Mouse (Mus musculus) monocyte, adult 5-6 weeks (primary cell): ENCODE results near the gene Gm8369. TPM values are rescaled to one million over a fixed set of nuclear protein-coding genes. Genes with fewer than 3 reads are reported as not detected.

Experiments used
- total RNA-seq: library from RNA; stranded (forward); fragments of 200-1000, 200-491, 200-594 nt; gene quantifications from 3 replicates; pipeline ENCODE4 v1.2.3, GENCODE M21; 2017

Gm8369 gene
- total RNA-seq, 1 experiment from 2014 or later: 131 TPM

Other genes with a start within 250 kb of the Gm8369 start
- gene Ms4a1, start 219.7 kb upstream of the Gm8369 start, total RNA-seq: 74.5 to 134 TPM (median 101 TPM) in 3 replicates
- not detected in 3 replicates for gene Ms4a5, start 202.1 kb upstream of the Gm8369 start, total RNA-seq
- 0.29 to 0.64 TPM in 2 of 3 replicates, not detected in the other for gene Ms4a14, start 171.5 kb upstream of the Gm8369 start, total RNA-seq
- gene Ms4a7, start 149.8 kb upstream of the Gm8369 start, total RNA-seq: 2.2 to 2.4 TPM (median 2.4 TPM) in 3 replicates
- gene Ms4a4a, start 110.4 kb upstream of the Gm8369 start, total RNA-seq: 8.1 to 35.7 TPM (median 9.7 TPM) in 3 replicates
- gene Ms4a4c, start 81.2 kb upstream of the Gm8369 start, total RNA-seq: 52.0 to 109 TPM (median 89.6 TPM) in 3 replicates
- gene Ms4a4b, start 42.4 kb upstream of the Gm8369 start, total RNA-seq: 78.1 to 289 TPM (median 80.3 TPM) in 3 replicates
- 292 to 487 TPM (median 394 TPM) in 3 replicates for gene Ms4a6c, start 16.6 kb upstream of the Gm8369 start, total RNA-seq
- gene Ms4a6b, start 30.6 kb downstream of the Gm8369 start, total RNA-seq: 127 to 138 TPM (median 132 TPM) in 3 replicates
- gene Ms4a4d, start 50.9 kb downstream of the Gm8369 start, total RNA-seq: not detected in 3 replicates
- gene Ms4a6d, start 118.9 kb downstream of the Gm8369 start, total RNA-seq: 8.2 to 23.7 TPM (median 14.1 TPM) in 3 replicates
- 22.8 to 63.8 TPM (median 63.0 TPM) in 3 replicates for gene Ms4a2, start 137.8 kb downstream of the Gm8369 start, total RNA-seq
- gene Ms4a3, start 154.9 kb downstream of the Gm8369 start, total RNA-seq: 0.96 TPM in 1 of 3 replicates, not detected in the others
- not detected in 3 replicates for gene Oosp2, start 174.6 kb downstream of the Gm8369 start, total RNA-seq
- 1.5 TPM in 1 of 3 replicates, not detected in the others for gene Oosp1, start 205.2 kb downstream of the Gm8369 start, total RNA-seq
- not detected in 3 replicates for gene Oosp3, start 211.1 kb downstream of the Gm8369 start, total RNA-seq